Mouse (Mus musculus) liver, embryonic 16.5 days (tissue): ENCODE measurements around the gene Clk3. TPM values are rescaled to one million over a fixed set of nuclear protein-coding genes. Genes with fewer than 3 reads are reported as not detected.
A peak's percentile ranks its signal among the peaks of the same experiment; 100 is the strongest.

ENCODE experiments used
- ATAC-seq: fragments of 200-750 bp; cut with Nextera tagmentation; 2 replicates; pipeline ENCODE4 v1.8.0; 2017; ENCODE audit warnings: low read depth, mild to moderate bottlenecking, moderate number of reproducible peaks, moderate library complexity
- H3K27ac ChIP-seq: fragments of 300-500 bp; sonication (generic); 2 replicates; pipeline ENCODE4 v1.5.1; 2014; ENCODE audit warnings: mild to moderate bottlenecking, low read length
- H3K27me3 ChIP-seq: fragments of 300-500 bp; sonication (generic); 2 replicates; pipeline ENCODE4 v1.6.1; 2014; ENCODE audit warnings: low read depth, low read length, mixed read lengths; ENCODE audit not compliant: control insufficient read depth, insufficient read depth
- H3K36me3 ChIP-seq: fragments of 300-500 bp; sonication (generic); 2 replicates; pipeline ENCODE4 v1.6.1; 2014; ENCODE audit warnings: mild to moderate bottlenecking; ENCODE audit not compliant: control insufficient read depth, insufficient read depth
- H3K4me1 ChIP-seq: fragments of 300-500 bp; sonication (generic); 2 replicates; pipeline ENCODE4 v1.6.1; 2014; ENCODE audit warnings: low read depth, low read length, mixed read lengths; ENCODE audit not compliant: control insufficient read depth
- H3K4me2 ChIP-seq: fragments of 300-500 bp; sonication (generic); 2 replicates; pipeline ENCODE4 v1.6.1; 2014; ENCODE audit warnings: low read depth, low read length, mixed read lengths
- H3K4me3 ChIP-seq: fragments of 300-500 bp; sonication (generic); 2 replicates; pipeline ENCODE4 v1.5.1; 2014; ENCODE audit warnings: low read depth, mild to moderate bottlenecking, low read length
- H3K9ac ChIP-seq: fragments of 300-500 bp; sonication (generic); 2 replicates; pipeline ENCODE4 v1.6.1; 2014; ENCODE audit warnings: low read depth, low read length
- H3K9me3 ChIP-seq: fragments of 300-500 bp; sonication (generic); replicated peaks from 2 replicates; pipeline ENCODE4 v1.6.1; 2016; ENCODE audit warnings: low read length; ENCODE audit not compliant: control insufficient read depth
- WGBS: fragments of 180-500 bp; shearing (Covaris S2); extraction: QIAGEN DNeasy Blood & Tissue Kit; methylation state at CpG from one replicate; pipeline ENCODE4 v1.1.7; 2014; ENCODE audit not compliant: insufficient replicate concordance; 5-methylcytosine and 5-hydroxymethylcytosine counted together
- polyA plus RNA-seq: library from polyadenylated mRNA; unstranded; fragments of >200 nt; fragmentation: Nextera tagmentation; extraction: Ambion mirVana; gene quantifications from 2 replicates; pipeline ENCODE4 v1.2.1, GENCODE M21; 2015

The Clk3 gene
- polyA plus RNA-seq, 1 experiment from 2014 or later, result 104 TPM

- peak overlapping the region; percentile 95 for H3K4me3 ChIP-seq
- peak overlapping the region; percentile 97 for H3K27ac ChIP-seq
- WGBS, result under 1% methylated on average over 55 of the region's 57 CpGs
- peaks cover 26% of the 10 kb centered on the region for H3K36me3 ChIP-seq
- H3K9ac ChIP-seq, result peak overlapping the region; percentile 94
- no peaks in the 10 kb centered on the region for H3K9me3 ChIP-seq
- peak overlapping the region; percentile 90 for H3K4me2 ChIP-seq
- peaks cover 71% of the 10 kb centered on the region for H3K4me1 ChIP-seq
- peak; percentile 19 for ATAC-seq
- H3K27me3 ChIP-seq, result no peaks in the 10 kb centered on the region
Measured at GRCm38 (mm10) chr9:57764147-57764973, 1.3 kb downstream of the Clk3 start.

DNA sequence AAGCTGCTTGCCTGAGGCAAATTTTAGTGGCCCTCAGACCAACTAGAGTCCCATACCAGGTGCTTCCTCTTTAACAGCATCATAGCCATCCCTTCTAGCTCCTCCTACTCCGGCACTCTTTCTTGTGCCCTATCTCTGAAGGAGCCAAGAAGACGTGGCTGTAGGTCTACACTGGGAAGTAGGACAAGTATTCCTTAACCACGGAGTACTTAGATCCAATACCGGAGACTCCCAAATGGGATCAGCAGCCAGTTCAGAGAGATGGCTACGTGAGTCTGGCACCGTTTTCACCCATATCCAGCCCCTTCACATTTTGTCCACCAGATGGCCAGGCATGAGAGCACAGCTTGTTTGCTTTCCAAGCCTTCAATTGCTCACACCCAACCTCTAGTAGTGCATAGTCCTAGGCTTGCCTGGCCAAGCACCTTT, 3.1 kb downstream of the Clk3 start:
- Histone ChIP-seq H3K27ac (peak overlapping the region; percentile 97), H3K9ac (peak overlapping the region; percentile 94), H3K27me3 (no peaks in the 10 kb centered on the region), H3K4me1 (peaks cover 80% of the 10 kb centered on the region), H3K36me3 (peaks cover 44% of the 10 kb centered on the region), H3K4me3 (peak overlapping the region; percentile 95), H3K9me3 (no peaks in the 10 kb centered on the region), H3K4me2 (peak overlapping the region; percentile 90)
- ATAC-seq, result no peak
- 30% methylated on average over 6 of the region's 6 CpGs for WGBS

DNA sequence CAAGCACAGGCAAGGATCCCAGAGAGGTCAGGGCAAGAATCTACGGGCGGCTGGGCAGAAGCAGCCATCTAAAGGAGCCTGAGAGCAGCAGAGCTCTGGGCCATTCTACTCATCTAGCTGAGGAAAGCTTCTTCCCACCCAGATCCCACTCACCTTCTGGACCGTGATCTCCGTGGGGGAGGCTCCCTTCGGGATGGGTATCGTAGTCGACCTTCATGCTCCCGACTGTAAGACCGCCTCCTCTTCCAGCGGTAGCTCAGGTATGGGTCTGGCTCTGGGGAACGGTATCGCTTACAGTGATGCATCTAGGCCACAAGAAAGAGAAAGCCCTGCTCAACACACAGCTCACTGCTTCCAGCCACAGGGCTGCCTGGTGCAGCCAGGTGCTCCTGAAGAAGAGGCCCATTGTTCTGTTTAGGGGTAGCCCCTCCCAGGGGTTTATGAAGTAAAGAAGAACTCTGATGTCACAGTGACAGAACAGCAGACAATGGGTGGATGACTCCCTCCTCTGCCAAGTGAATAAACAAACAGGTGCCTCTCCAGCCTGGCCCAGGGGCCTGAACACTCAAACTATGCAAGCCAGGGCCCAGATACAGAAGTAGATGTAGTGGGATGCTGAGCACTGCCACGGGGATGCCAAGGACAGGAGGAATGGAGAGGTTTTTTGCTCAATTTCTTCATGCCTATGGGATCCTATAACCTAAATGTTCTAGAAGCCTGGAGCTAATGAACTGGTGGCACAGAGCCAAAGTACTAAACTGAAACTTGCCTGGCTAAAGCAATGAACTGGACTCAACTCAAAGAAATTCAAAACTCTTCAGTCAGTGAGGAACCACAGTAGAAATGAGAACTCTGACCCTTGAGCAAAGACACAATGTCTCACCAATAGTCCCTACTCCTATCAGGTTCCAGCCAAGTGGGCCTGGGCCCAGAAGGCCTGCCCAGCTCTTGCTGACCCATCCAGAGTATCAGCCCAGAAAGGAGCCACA, 3.8 kb downstream of the Clk3 start:
- Histone ChIP-seq H3K27me3 (no peaks in the 10 kb centered on the region), H3K4me1 (peaks cover 80% of the 10 kb centered on the region), H3K9ac (peak overlapping the region; percentile 94), H3K4me2 (peak overlapping the region; percentile 90), H3K4me3 (peak overlapping the region; percentile 95), H3K9me3 (no peaks in the 10 kb centered on the region), H3K36me3 (peaks cover 51% of the 10 kb centered on the region), H3K27ac (peak overlapping the region; percentile 97)
- WGBS, result 91% methylated on average over 13 of the region's 13 CpGs
- ATAC-seq, result no peak

GRCm38 (mm10) chr9:57760416-57761146, 5.1 kb downstream of the Clk3 start:
- no peak for ATAC-seq
- Histone ChIP-seq H3K9me3 (no peaks in the 10 kb centered on the region), H3K27ac (peak overlapping the region; percentile 97), H3K4me2 (peak overlapping the region; percentile 58), H3K4me1 (peaks cover 72% of the 10 kb centered on the region), H3K4me3 (no peak overlapping the region), H3K36me3 (peaks cover 62% of the 10 kb centered on the region), H3K9ac (peak overlapping the region; percentile 7; the same call in 1 of the 2 replicates), H3K27me3 (no peaks in the 10 kb centered on the region)
- WGBS, result 95% methylated on average over 24 of the region's 24 CpGs

GRCm38 (mm10) chr9:57759289-57759688, 6.4 kb downstream of the Clk3 start:
- peak overlapping the region; percentile 58 for H3K4me2 ChIP-seq
- no peaks in the 10 kb centered on the region for H3K27me3 ChIP-seq
- no peaks in the 10 kb centered on the region for H3K9me3 ChIP-seq
- H3K9ac ChIP-seq, result peak overlapping the region; percentile 47
- WGBS, result 21% methylated on average over 6 of the region's 6 CpGs
- H3K4me1 ChIP-seq, result peaks cover 72% of the 10 kb centered on the region
- peak overlapping the region; percentile 75 for H3K27ac ChIP-seq
- peaks cover 75% of the 10 kb centered on the region for H3K36me3 ChIP-seq
- peak overlapping the region; percentile 34 for H3K4me3 ChIP-seq
- peak; percentile 38 for ATAC-seq

GRCm38 (mm10) chr9:57758528-57758927, 7.1 kb downstream of the Clk3 start:
- WGBS, result 88% methylated on average over 22 of the region's 22 CpGs
- Histone ChIP-seq H3K4me1 (peaks cover 67% of the 10 kb centered on the region), H3K4me2 (peak overlapping the region; percentile 58), H3K9me3 (no peaks in the 10 kb centered on the region), H3K27ac (peak overlapping the region; percentile 78), H3K36me3 (peaks cover 82% of the 10 kb centered on the region), H3K9ac (peak overlapping the region; percentile 13), H3K4me3 (peak overlapping the region; percentile 35), H3K27me3 (no peaks in the 10 kb centered on the region)
- ATAC-seq, result no peak

DNA sequence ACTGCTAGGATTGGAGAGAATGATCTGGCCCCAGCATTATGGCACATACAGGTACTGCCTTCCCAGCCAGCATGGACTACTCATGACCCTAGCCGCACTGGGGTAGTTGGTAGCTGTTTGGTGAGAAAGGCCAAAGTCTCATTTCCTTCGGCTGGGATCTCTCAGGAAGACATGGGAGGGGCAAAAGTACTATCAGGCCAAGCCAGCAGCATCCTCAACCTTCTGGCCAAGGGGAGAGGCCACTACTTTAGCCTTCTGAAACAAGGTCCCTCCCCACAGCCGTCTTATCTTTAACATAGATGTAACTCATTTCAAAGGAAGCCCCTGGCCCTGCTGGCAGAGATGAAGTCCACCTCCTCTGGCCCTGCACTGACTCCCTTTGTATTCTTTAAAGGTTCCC, 8.1 kb downstream of the Clk3 start:
- peak overlapping the region; percentile 13 for H3K9ac ChIP-seq

GRCm38 (mm10) chr9:57750901-57751300, 14.8 kb downstream of the Clk3 start:
- Histone ChIP-seq H3K36me3 (peaks cover 98% of the 10 kb centered on the region), H3K27me3 (no peaks in the 10 kb centered on the region), H3K27ac (no peak overlapping the region), H3K4me1 (no peaks in the 10 kb centered on the region), H3K9ac (no peak overlapping the region), H3K9me3 (no peaks in the 10 kb centered on the region), H3K4me3 (no peak overlapping the region), H3K4me2 (no peak overlapping the region)
- ATAC-seq, result no peak
- WGBS, result 86% methylated on average over 7 of the region's 7 CpGs

More for the DNA sequence above, 8.1 kb downstream of the Clk3 start:
- H3K36me3 ChIP-seq, result peaks cover 92% of the 10 kb centered on the region
- no peaks in the 10 kb centered on the region for H3K27me3 ChIP-seq
- H3K4me3 ChIP-seq, result peak overlapping the region; percentile 35
- peak overlapping the region; percentile 78 for H3K27ac ChIP-seq
- 14% methylated on average over 3 of the region's 3 CpGs for WGBS
- peak; percentile 78 for ATAC-seq
- peaks cover 58% of the 10 kb centered on the region for H3K4me1 ChIP-seq
- H3K9me3 ChIP-seq, result no peaks in the 10 kb centered on the region
- peak overlapping the region; percentile 58 for H3K4me2 ChIP-seq
